Mouse (Mus musculus) C2C12 (cell line): ENCODE data around the gene Lmx1a. TPM values are rescaled to one million over a fixed set of nuclear protein-coding genes. Genes with fewer than 3 reads are reported as not detected.

Experiments used
- H3K27me3 ChIP-seq: one replicate; pipeline ENCODE4 v1.6.1; 2011; ENCODE audit not compliant: control insufficient read depth, insufficient read depth, insufficient read length
- H3K36me3 ChIP-seq: one replicate; pipeline ENCODE4 v1.6.1; 2011; ENCODE audit not compliant: control insufficient read depth, insufficient read depth
- H3K4me3 ChIP-seq: one replicate; pipeline ENCODE4 v1.5.1; 2011; ENCODE audit warnings: mild to moderate bottlenecking, control low read depth; ENCODE audit not compliant: poor library complexity, insufficient read depth, severe bottlenecking
- H3K79me2 ChIP-seq: one replicate; pipeline ENCODE4 v1.6.1; 2011; ENCODE audit not compliant: control insufficient read depth, insufficient read depth
- H3K79me3 ChIP-seq: one replicate; pipeline ENCODE4 v1.6.1; 2011; ENCODE audit warnings: low read depth, control low read depth
- H3ac ChIP-seq: one replicate; pipeline ENCODE3; 2011; ENCODE audit warnings: low read depth; ENCODE audit not compliant: control insufficient read depth, insufficient read length
- CEBPB ChIP-seq: IDR thresholded peaks from one replicate; pipeline ENCODE4 v1.6.1; 2011; ENCODE audit warnings: low read depth, mild to moderate bottlenecking, control low read depth, moderate library complexity
- CTCF ChIP-seq: IDR thresholded peaks from one replicate; pipeline ENCODE4 v1.5.1; 2011; ENCODE audit not compliant: control insufficient read depth, insufficient read depth, insufficient read length
- FOSL1 ChIP-seq: IDR thresholded peaks from one replicate; pipeline ENCODE4 v1.8.0; 2011; ENCODE audit warnings: mild to moderate bottlenecking, low read length; ENCODE audit not compliant: poor library complexity, insufficient read depth, severe bottlenecking
- MAX ChIP-seq: IDR thresholded peaks from one replicate; pipeline ENCODE4 v1.6.1; 2011; ENCODE audit warnings: mild to moderate bottlenecking, control low read depth
- MYOD1 ChIP-seq: IDR thresholded peaks from one replicate; pipeline ENCODE4 v1.6.1; 2011; ENCODE audit warnings: low read depth; ENCODE audit not compliant: control insufficient read depth, insufficient read length
- MYOG ChIP-seq: IDR thresholded peaks from one replicate; pipeline ENCODE4 v1.6.1; 2011; ENCODE audit not compliant: control insufficient read depth, insufficient read length; ENCODE audit errors: extremely low read depth
- USF1 ChIP-seq: IDR thresholded peaks from one replicate; pipeline ENCODE4 v1.6.1; 2011; ENCODE audit warnings: low read depth, mild to moderate bottlenecking, control low read depth, moderate library complexity
- polyA plus RNA-seq: library from polyadenylated mRNA; unstranded; fragments of >200 nt; fragmentation: generic; extraction: Trizol; gene quantifications from one replicate; pipeline ENCODE4 v1.2.1, GENCODE M21; 2012; ENCODE audit warnings: missing spikeins

Lmx1a gene
- polyA plus RNA-seq, 1 experiment, result 0.04 TPM

- Histone ChIP-seq H3K36me3 (no peaks in the 10 kb centered on the region), H3K4me3 (no peak overlapping the region), H3K79me3 (no peaks in the 10 kb centered on the region), H3K27me3 (no peaks in the 10 kb centered on the region), H3K79me2 (no peaks in the 10 kb centered on the region), H3ac (no peak overlapping the region)
- no peak for TF ChIP-seq MAX
- TF ChIP-seq MYOG, result no peak
- TF ChIP-seq MYOD1, result no peak
- TF ChIP-seq FOSL1, result no peak
- no peak for TF ChIP-seq CTCF
- no peak for TF ChIP-seq CEBPB
- TF ChIP-seq USF1, result no peak
Measured at GRCm38 (mm10) chr1:167831601-167832000, 142.6 kb downstream of the Lmx1a start.

DNA sequence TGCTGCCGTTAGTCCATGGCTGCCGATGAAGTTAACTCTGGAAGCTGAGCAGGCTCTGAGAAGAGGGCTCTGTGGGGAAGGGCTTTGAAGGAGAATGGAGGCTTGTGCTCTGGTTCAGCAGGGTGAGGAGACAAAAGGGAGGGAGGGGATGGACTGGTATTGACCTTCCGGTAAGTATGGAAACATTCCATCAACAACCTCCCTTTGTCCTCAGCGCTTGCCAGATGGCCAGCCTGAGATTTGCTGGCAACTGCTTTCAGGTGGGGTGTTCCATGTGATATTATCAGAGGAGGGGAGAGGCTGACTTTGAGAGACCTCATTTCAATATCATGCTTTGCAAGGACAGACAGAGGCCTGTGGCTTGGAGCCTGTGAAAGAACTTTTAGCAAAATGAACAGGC, 165.8 kb downstream of the Lmx1a start:
- TF ChIP-seq MYOD1, result no peak
- no peak for TF ChIP-seq FOSL1
- no peaks in the 10 kb centered on the region for H3K79me2 ChIP-seq
- H3K36me3 ChIP-seq, result no peaks in the 10 kb centered on the region
- H3K4me3 ChIP-seq, result no peak overlapping the region
- H3K79me3 ChIP-seq, result no peaks in the 10 kb centered on the region
- no peak overlapping the region for H3ac ChIP-seq
- peaks cover 8% of the 10 kb centered on the region for H3K27me3 ChIP-seq

DNA sequence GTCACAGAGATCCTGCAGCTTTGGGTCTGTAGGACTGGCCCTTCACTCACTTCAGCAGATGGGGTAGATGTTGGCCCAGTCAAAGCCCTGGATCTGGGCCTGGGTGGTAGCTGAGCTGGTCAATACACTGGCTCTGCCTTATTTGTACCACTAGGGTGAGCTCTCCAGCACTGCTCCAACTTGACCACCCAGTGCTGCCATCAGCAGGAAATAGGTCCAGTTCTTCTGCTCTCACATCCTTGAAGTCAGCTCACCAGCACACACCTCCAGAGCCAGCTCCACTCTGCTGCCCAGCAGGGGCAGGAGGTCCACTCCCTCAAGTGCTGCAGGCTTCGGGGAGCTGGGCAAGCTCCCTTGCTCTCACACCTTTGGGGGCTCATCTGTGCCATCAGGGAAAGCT, 183.0 kb downstream of the Lmx1a start:
- no peaks in the 10 kb centered on the region for H3K36me3 ChIP-seq
- H3K4me3 ChIP-seq, result no peak overlapping the region
- no peak for TF ChIP-seq MAX
- TF ChIP-seq MYOD1, result no peak
- no peak for TF ChIP-seq CEBPB
- TF ChIP-seq FOSL1, result no peak
- no peak for TF ChIP-seq USF1
- TF ChIP-seq MYOG, result no peak
- no peak for TF ChIP-seq CTCF
- H3K79me2 ChIP-seq, result no peaks in the 10 kb centered on the region
- H3K79me3 ChIP-seq, result no peaks in the 10 kb centered on the region
- peaks cover 5% of the 10 kb centered on the region for H3K27me3 ChIP-seq
- no peak overlapping the region for H3ac ChIP-seq

DNA sequence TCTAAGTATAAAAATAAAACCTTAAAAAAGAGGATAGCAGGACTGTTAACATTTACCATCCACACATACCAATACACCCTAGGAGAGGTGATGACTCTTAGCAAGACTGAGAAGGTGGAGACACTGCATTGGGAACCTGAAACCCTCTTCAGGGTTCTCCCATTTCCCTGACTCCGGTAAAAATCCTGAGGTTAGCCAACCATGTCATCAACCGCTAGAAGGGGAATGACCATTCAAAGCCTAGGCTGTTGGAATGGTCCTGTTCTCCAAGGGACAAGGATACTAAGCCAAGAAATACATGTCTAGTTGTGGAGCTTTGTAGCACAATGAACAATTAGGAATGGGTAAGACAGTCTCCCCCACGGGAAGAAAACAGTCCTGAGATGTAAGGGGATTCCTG, 185.1 kb downstream of the Lmx1a start:
- Histone ChIP-seq H3ac (no peak overlapping the region), H3K36me3 (no peaks in the 10 kb centered on the region), H3K79me2 (no peaks in the 10 kb centered on the region), H3K27me3 (peaks cover 25% of the 10 kb centered on the region), H3K79me3 (no peaks in the 10 kb centered on the region), H3K4me3 (no peak overlapping the region)
- TF ChIP-seq MYOG, result no peak

DNA sequence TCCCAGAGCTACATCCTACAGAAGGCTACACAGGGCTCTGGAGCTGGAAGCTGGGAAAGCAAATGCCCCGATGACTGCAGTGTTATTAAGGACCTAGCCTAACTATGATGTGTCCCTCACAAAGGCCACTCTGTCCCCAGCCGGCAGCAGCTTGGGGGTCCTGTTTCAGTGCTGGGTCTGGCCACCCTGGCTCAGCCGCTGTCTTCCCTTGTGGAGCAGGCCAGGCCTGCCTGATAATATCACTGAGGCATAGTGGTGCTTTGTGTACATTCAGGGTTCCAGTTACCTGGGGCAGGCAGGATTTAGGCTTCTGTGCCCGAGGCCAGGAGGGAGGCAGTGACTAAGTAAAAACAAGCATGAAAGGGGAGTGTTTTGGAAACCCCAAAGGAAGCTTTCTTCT, 188.9 kb downstream of the Lmx1a start:
- Histone ChIP-seq H3ac (no peak overlapping the region), H3K79me3 (no peaks in the 10 kb centered on the region), H3K4me3 (no peak overlapping the region), H3K27me3 (peaks cover 25% of the 10 kb centered on the region), H3K36me3 (no peaks in the 10 kb centered on the region), H3K79me2 (no peaks in the 10 kb centered on the region)
- no peak for TF ChIP-seq FOSL1
- no peak for TF ChIP-seq MAX
- no peak for TF ChIP-seq MYOG
- no peak for TF ChIP-seq CTCF

DNA sequence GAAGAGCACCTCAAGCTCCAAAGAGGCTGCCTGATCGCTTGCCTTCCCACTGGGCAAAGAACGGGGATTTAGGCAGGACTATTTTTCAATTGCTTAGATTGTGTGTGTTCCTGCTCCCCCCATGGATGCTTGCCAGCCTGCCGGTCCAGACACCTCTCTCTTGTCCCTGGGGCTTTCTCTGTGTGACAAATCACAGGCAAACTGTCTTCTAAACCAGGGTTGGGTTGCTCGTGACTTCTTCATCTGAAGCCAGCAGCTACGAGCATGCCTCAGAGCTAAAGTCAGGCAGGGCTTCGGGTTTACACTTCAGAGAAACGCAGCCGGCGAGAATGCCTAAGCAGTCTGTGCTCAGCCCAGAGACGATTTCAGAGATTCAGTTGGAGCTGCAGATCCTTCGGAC, 189.3 kb downstream of the Lmx1a start:
- H3ac ChIP-seq, result no peak overlapping the region
- TF ChIP-seq FOSL1, result no peak
- no peak for TF ChIP-seq MAX
- no peak for TF ChIP-seq CTCF
- no peak for TF ChIP-seq CEBPB
- TF ChIP-seq MYOG, result no peak
- no peaks in the 10 kb centered on the region for H3K36me3 ChIP-seq
- no peaks in the 10 kb centered on the region for H3K79me2 ChIP-seq
- no peak overlapping the region for H3K4me3 ChIP-seq
- peaks cover 25% of the 10 kb centered on the region for H3K27me3 ChIP-seq
- H3K79me3 ChIP-seq, result no peaks in the 10 kb centered on the region

DNA sequence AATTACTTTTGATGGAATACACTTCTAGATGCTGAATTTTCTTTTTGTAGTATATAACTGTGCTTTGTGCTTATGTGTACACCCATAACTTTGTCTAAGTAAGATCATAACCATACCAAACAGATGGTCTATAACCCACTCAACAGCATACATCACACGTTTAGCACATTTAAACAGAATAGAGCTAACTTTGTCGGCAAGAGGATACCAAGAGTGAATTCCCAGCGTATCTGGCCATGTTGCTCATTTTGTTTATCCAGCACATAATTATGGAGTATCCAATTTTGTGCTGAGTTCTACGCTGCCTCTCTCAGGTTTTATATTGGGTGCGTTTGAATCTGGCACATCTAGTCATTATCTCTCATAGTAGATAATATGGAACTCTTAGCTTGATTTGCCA, 196.7 kb downstream of the Lmx1a start:
- peaks cover 6% of the 10 kb centered on the region for H3K27me3 ChIP-seq
- H3K4me3 ChIP-seq, result no peak overlapping the region
- H3K79me2 ChIP-seq, result no peaks in the 10 kb centered on the region
- no peak overlapping the region for H3ac ChIP-seq
- no peaks in the 10 kb centered on the region for H3K36me3 ChIP-seq
- H3K79me3 ChIP-seq, result no peaks in the 10 kb centered on the region
- no peak for TF ChIP-seq MAX
- TF ChIP-seq MYOG, result no peak
- TF ChIP-seq CEBPB, result no peak
- TF ChIP-seq CTCF, result no peak
- TF ChIP-seq MYOD1, result no peak
- no peak for TF ChIP-seq FOSL1
- no peak for TF ChIP-seq USF1
